8 mouse cellular contexts compared by ENCODE assay signal in the genomic region with DNA sequence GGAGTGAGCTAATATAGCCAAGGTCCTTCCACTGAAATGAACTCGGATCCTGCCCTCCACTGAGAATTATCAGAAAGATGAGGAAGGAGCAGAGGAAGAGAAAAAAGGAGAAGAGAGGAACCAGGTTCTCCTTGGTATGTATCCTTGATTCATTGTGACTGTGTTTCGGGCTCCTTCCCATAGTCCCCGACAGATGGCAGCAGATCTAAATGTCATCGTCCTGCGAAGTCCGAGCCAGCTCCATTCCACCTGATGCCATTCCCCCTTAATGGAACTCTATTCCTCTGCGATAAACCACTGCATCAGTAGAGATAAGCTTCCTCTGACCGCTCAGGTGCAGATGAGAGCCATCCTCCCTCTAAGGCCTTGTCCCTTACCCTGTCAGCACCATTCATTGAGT.
DNase-seq lines count a peak whose midpoint lies in the region; ATAC-seq lines count a peak whose summit lies in the region.

No protein-coding gene starts in this region.

- H3K4me1 ChIP-seq in forebrain, embryonic 11.5 days (replicated peaks; ENCODE audit: control insufficient read depth, insufficient read depth, low read length): no peaks in the 10 kb centered on the region
- H3K4me1 ChIP-seq in forebrain, embryonic 15.5 days: peaks cover 8% of the 10 kb centered on the region
- H3K4me1 ChIP-seq in lung, embryonic 16.5 days (replicated peaks; ENCODE audit: control insufficient read depth, insufficient read depth, low read length): peaks cover 7% of the 10 kb centered on the region; the same call in 1 of the 2 replicates

- ATAC-seq in forebrain, embryonic 11.5 days (replicated peaks; ENCODE audit: low FRiP score): no peak
- no peak for ATAC-seq in forebrain, embryonic 15.5 days (replicated peaks)
- peak; percentile 26; the same call in 1 of the 2 replicates for ATAC-seq in lung, embryonic 16.5 days (ENCODE audit: low read depth)

- peak; percentile 57 for DNase-seq in forebrain, embryonic 11.5 days (ENCODE audit: low spot score)
- DNase-seq in ovary, postnatal 36 days (ENCODE audit: low spot score): peak; percentile 32
- no peak for DNase-seq in ovary, adult 18-20 months (ENCODE audit: low spot score)
- peak; percentile 31 for DNase-seq in cerebellum, adult 9-10 months
- DNase-seq in heart, postnatal 4 days: peak; percentile 63
- DNase-seq in thymus, postnatal 4 days: peak; percentile 25

- H3K9ac ChIP-seq in forebrain, embryonic 11.5 days (ENCODE audit: low read length): no peak overlapping the region
- H3K9ac ChIP-seq in forebrain, embryonic 15.5 days (replicated peaks): no peak overlapping the region
- H3K9ac ChIP-seq in lung, embryonic 16.5 days (ENCODE audit: low read length): no peak overlapping the region

- whole genome bisulfite sequencing in forebrain, embryonic 11.5 days: 23% methylated on average over 8 of the region's 8 CpGs
- WGBS in forebrain, embryonic 15.5 days: 18% methylated on average over 8 of the region's 8 CpGs
- WGBS in lung, embryonic 16.5 days: 18% methylated on average over 8 of the region's 8 CpGs

- H3K27ac ChIP-seq in forebrain, embryonic 11.5 days (ENCODE audit: low read depth, low read length): no peak overlapping the region
- no peak overlapping the region for H3K27ac ChIP-seq in forebrain, embryonic 15.5 days (replicated peaks)
- no peak overlapping the region for H3K27ac ChIP-seq in lung, embryonic 16.5 days (ENCODE audit: low read length)

- no peaks in the 10 kb centered on the region for H3K27me3 ChIP-seq in forebrain, embryonic 11.5 days (ENCODE audit: control insufficient read depth, insufficient read depth, low read length)
- H3K27me3 ChIP-seq in forebrain, embryonic 15.5 days: peaks cover 10% of the 10 kb centered on the region; the same call in 1 of the 2 replicates
- no peaks in the 10 kb centered on the region for H3K27me3 ChIP-seq in lung, embryonic 16.5 days (ENCODE audit: control insufficient read depth, insufficient read depth, low read depth, low read length)

- no peak overlapping the region for H3K4me3 ChIP-seq in forebrain, embryonic 11.5 days (ENCODE audit: low read depth, low read length)
- H3K4me3 ChIP-seq in forebrain, embryonic 15.5 days: no peak overlapping the region
- H3K4me3 ChIP-seq in lung, embryonic 16.5 days (ENCODE audit: low read length): no peak overlapping the region

- no peaks in the 10 kb centered on the region for H3K9me3 ChIP-seq in forebrain, embryonic 11.5 days (ENCODE audit: control insufficient read depth, low read length)
- H3K9me3 ChIP-seq in forebrain, embryonic 15.5 days: no peaks in the 10 kb centered on the region
- no peaks in the 10 kb centered on the region for H3K9me3 ChIP-seq in lung, embryonic 16.5 days (ENCODE audit: control insufficient read depth, low read length)

- H3K36me3 ChIP-seq in forebrain, embryonic 11.5 days (ENCODE audit: control insufficient read depth, insufficient read depth, low read length): no peaks in the 10 kb centered on the region
- H3K36me3 ChIP-seq in forebrain, embryonic 15.5 days: no peaks in the 10 kb centered on the region
- H3K36me3 ChIP-seq in lung, embryonic 16.5 days (ENCODE audit: control insufficient read depth, insufficient read depth, low read length): no peaks in the 10 kb centered on the region

- no peak overlapping the region for H3K4me2 ChIP-seq in forebrain, embryonic 11.5 days (ENCODE audit: low read depth, low read length, severe bottlenecking)
- H3K4me2 ChIP-seq in forebrain, embryonic 15.5 days (replicated peaks): no peak overlapping the region
- no peak overlapping the region for H3K4me2 ChIP-seq in lung, embryonic 16.5 days (ENCODE audit: low read depth, low read length)
